Mouse (Mus musculus): ENCODE results near the gene Zfp335.
"Not testable (repeated sequence)": the region's sequence is repeated elsewhere in the genome, so short reads cannot be mapped to it uniquely, and the experiment has no call there.

Zfp335 gene

DNA sequence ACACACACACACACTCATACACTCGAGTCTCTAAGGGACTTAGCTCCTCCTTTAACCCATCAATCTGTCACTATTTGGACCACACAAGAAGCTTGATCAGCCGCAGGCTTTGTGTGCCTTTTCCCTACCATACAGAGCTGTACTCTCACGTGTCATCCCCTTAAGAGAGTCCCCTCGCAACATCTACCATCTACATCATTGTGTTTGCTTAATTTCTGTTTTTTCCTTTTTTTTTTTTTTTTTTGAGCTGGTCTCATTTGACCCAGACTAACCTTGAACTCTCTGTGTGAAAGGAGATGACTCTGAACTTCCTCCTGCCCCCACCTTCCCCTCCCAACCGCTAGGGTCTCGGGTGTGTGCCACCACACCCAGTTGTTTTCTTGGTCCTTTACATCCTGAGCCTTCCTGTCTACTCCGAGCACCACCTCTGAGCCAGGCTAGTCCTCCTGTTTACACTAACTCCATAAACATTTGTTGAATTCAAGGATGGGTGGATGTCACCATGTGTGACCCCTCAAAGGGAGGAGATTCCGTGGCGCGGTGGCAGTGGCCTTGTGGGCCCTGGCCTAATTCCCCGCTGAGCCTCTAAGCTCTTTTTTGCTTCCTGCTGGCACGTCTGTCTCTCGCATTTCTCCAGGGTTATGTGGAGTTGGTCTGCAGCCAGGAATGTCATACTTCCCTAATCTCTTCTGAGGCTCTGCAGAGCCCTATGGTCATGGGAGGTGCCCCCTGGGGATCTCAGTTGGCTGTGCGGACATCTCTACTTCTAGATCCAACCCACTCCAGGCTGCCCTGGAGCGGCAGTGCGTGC, 44.6 kb downstream of the Zfp335 start:
- DNase-seq (ENCODE audit: low spot score) = no peak

DNA sequence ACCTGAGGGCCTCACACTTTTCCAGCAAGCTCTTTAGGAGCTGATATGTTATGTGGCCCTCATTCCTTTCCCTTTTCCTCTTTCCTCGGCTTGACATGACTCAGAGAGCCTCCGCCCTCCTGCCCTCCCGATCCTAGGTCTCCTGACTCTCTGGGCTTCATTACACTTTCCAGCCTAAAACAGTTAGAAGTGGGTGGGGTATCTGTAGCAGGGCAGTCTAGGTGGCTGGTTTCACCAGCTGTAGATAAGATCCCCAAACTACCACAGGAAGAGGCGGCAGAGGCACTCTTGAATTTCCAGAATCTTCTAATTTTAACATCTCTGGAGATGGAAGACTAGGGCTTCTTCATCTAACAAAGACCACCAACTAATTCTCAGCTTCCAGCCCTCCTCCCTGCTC, 47.0 kb downstream of the Zfp335 start:
- DNase-seq (ENCODE audit: low spot score) = no peak

DNA sequence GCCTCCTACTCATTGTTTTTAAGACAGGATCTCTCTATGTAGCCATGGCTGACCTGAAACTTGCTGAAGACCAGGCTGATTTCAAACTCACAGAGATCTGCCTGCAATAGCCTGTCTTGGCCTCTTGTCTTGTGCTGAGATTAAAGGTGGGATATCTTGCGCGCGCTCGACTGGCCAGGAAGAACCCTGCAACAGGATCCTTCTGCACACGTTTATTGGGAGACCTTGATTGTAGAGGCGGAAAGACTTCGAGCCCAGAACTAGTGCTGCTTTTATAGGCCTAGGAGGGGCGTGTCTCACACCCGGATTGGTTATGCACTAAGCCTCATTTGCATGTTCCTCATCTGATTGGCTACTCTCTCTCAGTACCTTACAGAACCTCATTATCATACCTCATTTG, 48.1 kb downstream of the Zfp335 start:
- not testable (repeated sequence) for DNase-seq (ENCODE audit: low spot score)

DNA sequence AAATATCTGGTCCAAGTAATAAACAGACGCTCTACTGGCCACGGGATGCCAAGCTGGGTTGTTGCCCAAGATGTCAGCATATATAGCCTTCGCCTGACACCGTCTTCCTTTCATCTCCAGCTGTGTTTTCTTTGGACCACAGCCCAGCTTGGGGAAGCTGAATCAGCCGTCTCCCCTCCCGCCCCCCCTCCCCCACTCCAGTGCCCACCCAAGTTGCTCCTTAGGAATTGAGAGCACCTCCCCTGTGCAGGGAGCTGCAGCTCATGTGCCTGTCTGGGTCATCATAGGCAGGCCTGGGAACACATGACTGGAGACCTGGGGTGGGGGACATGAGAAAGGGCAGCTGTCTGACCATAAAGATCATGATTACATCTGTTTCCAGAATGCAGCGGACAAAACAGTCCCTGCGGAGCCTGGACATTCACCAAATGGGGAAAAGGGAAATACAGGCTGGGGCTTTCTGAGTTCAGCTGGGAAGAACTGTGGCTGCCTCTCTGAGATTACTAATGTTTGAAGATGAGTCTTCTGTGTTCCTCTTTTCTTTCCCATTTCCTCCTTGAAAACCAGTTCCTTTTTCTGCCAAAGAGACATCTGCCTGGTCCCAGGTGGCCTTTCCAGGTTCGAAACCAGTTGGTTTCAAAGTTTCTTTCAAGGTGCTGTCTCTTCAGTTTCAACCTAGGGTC, 49.2 kb downstream of the Zfp335 start:
- DNase-seq (ENCODE audit: low spot score) = no peak

DNA sequence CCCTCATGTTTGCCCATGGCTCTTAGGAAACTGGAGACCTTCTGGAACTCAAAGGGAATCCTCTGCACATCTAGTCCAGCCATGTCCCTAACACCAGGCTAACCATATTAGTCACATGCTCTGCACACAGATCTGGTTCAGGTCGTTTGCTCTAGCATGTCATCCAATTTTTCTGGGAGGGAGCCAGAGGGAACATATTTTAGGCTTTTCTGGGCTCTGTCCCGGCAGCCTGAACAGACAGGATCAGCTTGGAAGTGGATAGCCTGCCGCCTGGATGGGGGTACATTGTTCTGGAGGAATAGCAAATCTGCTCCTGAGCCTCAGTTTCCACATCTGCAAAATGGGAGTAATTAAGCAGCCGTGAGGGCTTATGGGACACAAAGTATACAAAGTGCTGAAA, 50.5 kb downstream of the Zfp335 start:
- no peak for DNase-seq (ENCODE audit: low spot score)

DNA sequence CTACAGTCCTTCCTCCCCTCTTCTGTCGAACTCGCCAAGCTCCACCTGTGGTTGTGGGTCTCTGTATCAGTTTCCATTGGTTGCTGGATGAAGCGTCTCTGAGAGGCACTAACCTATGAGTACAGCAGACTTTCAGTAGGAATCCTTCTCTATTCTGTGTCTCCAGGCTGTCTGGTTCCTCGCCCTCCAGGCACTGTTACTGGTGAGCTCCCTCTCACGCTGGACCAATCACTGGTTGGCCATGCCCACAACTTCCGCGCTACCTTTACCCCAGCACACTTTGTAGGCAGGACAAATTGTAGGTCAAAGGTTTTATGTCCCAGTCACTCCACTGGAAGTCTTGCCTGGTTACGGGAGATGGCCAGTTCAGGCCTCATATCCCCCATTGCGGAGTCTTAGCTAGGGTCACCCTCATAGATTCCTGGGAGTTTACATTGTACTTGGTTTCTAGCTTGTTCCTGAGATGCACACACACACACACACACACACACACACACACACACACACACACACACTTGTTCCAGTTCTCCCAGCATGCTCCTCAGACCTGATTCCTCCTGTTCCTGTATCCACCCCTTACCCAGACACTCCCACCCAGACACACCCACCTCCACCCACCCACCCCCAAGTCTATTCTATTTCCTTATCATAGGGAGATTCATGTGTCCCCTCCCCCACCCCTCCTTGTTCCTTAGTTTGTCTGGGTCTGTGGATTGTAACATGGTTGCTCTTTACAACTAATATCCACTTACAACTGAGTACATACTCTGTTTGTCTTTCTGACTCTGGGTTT, 51.7 kb downstream of the Zfp335 start:
- no peak for DNase-seq (ENCODE audit: low spot score)

DNA sequence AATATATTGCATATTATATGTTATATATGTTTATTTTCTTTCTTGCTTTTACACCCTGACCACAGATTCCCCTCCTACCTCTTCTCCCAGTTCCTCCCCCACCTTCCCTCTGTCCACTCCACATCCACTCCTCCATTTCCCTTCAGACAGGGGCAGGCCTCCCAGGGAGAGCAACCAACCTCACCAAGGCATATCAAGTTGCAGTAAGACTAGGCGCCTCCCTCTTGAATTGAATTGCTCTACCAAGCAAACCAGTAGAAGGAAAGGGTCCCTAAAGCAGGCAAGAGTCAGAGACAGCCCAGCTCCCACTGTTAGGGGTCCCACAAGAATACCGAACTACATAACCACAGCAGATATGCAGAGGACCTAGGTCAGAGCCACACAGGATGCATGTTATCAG, 52.4 kb downstream of the Zfp335 start:
- no peak for DNase-seq (ENCODE audit: low spot score)

DNA sequence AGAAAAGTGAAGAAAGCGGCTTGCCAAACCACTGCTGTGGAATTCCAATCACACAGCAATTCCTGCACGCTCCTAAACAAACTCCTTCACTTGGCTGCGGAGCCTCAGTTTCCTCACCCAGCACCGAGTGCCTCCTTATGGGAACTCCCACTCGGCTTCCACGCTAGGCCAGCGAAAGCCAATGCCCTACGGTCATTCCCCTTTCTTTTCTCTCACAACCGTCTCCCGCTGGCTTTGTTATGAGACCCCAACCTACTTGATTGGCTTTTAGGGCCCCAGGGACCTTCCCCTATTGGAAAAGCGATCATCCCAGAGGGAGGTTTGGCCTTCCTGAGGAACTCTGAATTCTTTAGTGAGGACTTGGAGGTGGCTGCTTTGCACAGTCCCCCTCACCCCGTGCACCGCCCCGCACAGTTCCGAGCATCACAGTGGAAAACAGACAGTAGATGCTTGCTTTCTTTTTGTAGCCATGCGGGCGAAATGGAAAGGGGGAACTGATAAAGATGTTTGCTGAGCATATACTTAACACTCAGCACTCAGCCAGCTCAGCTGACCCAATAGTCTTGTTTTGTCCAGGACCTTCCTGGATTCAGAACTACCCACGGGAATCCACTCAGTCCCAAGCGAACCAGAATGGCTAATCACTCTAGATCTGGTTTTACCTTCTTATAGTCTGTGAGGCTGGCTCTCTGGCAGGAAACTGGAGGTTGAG, 53.6 kb downstream of the Zfp335 start:
- no peak for DNase-seq (ENCODE audit: low spot score)

DNA sequence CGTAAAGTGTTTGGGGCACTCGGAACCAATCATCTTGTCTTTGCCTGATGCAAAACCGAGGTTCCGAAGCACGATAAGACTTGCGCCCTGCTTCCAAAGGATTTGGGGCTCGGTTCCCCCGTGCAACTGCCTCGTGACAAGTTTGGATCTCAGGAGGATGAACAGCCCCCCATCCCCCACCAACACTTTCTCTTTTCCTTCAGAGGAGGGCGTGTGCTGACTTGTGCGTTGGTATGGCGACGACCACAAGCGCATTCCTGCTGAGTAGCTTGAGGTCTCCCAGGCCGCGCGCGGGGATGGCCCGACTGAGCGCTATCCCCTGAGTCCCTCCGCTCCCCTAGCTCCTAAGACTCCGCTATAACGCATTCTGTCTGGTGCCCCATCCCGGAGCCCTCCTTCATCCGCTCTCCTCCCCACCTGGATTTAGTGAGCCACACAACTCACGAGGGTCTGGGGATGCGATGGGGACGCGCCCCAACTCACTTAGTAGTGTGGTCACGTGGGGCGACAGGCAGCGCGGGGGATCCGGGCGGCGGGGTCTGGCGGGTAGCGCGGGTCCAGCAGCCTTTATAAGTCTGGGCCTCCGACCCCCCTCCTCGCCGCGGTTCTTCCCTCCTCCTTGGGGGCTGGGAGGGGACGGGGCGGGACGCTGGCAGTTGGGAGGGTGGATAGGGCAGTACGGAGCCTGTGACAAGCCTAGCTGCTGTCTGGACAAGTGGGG, 54.3 kb downstream of the Zfp335 start, which contains the start of gene Pltp:
Pltp (minus strand) TSS at position 611 of the 721 bp plus-strand sequence.
- DNase-seq (ENCODE audit: low spot score) = no peak

DNA sequence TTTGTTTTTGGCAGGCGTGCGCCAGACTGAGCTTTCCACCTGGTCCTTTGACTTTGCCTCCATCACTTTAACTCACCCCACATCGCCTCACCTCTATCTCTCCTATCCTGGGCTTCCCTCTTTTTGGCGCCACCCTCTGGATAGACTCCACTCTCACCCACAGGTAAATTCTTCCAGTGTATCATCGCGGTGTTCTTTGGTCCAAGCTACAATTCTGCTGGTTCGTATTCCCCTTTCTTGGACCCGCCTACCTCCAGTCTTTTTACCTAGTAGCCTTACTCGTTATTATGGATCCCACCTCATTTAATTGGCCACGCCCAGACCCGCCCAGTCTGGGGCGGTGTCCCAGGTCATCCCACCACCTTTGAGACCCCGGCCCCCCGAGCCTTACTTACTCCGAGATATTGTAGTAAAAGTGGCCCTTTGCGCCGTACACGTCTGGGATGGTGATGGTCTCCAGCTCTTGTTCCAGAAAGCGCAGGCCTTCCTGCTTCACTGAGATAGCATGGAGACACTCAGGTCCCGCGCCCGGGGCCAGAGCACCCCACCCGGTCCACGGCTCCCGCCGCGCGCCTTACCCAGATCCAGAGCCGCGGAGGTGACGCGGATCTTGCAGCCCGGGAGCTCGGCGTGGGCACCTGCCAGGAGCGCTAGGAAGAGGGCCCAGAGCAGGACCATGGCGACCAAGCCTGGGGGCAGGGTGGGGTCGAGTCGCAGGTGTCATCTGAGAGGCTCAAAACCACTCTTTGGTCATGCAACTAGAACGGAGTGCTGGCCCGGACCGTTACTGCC, 55.1 kb downstream of the Zfp335 start:
- DNase-seq (ENCODE audit: low spot score) = no peak

DNA sequence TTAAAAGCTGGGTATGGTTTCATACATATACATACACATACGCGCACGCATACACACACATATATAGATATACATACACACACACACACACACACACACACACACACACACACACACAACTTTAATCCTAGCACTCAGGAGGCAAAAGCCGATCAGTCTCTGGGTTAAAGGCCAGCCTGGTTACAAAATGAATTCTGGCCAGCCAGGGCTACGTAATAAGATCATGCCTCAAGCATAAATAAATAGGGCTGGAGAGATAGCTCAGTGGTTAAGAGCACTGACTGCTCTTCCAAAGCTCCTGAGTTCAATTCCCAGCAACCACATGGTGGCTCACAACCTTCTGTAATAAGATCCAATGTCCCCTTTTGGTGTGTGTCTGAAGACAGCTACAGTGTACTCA, 56.0 kb downstream of the Zfp335 start:
- not testable (repeated sequence) for DNase-seq (ENCODE audit: low spot score)

DNA sequence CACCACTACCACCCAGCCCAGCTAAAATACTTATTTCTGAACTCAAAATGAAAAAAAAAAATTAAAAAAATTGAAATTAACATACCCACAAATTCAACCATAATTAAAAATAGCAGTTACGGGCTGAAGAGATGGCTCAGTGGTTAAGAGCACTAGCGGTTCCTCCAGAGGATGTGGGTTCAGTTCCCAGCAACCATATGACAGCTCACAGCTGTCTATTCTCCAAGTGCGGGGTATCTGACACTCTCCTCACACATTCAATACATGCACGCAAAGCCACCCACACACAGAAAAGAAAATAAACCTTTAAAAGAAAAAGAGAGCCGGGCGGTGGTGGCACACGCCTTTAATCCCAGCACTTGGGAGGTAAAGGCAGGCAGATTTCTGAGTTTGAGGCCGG, 61.5 kb downstream of the Zfp335 start:
- no peak for DNase-seq (ENCODE audit: low spot score)

DNA sequence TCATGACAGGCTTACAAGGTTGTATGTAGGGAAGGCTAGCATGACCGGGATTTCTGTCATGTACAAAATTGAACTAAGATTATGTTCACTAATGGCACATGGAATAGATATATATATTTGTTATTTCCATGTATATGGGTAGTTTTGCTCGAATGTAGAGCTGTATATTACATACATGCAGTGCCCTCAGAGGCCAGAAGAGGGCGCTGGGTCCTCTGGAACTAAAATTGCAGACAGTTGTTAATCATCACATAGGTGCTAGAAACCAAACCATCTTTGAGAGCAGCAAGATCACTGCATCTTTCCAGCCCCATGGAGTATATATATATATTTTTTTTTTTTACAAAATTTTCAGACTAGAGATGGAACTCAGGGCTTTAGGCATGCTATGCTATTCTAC, 65.8 kb downstream of the Zfp335 start:
- no peak for DNase-seq (ENCODE audit: low spot score)
